Mouse (Mus musculus): ENCODE measurements around the gene Alcam. TPM values are rescaled to one million over a fixed set of nuclear protein-coding genes. Genes with fewer than 3 reads are reported as not detected.

Gene Alcam
- polyA plus RNA-seq, 1 experiment: 6.9 TPM

DNA sequence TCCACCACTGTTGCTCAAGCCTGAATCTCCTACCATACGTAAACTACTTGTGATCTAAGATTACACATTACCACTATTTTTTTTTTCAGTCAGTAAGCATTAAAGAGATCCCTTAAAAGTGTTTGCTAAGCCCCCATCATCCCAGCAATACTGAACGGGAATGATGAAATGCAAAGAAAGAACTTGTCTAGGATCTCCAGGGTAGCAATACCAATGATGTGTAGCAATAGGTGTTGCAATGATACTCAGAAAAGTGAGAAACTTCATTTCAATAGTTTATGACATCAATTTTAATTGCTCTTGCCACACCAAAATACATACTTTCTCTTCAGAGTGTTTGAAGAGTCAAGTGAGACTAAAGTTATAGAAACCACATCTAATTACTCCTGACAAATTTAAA lies 81.9 kb downstream of the Alcam start:
- WGBS: 79% methylated on average over 2 of the region's 2 CpGs
- no peak for TF ChIP-seq POLR2A (IDR thresholded peaks at IDR 0.05; ENCODE audit: low read depth, low read length)
- no peak for TF ChIP-seq CTCF (conservative IDR thresholded peaks at IDR 0.05; ENCODE audit: insufficient read depth, insufficient read length, low read depth, low read length)
- no peak overlapping the region for H3K4me3 ChIP-seq (ENCODE audit: insufficient read depth, low read depth, low read length)
- H3K4me1 ChIP-seq (ENCODE audit: control insufficient read depth, insufficient read depth, low read length): no peaks in the 10 kb centered on the region
- no peaks in the 10 kb centered on the region for H3K27me3 ChIP-seq (replicated peaks; ENCODE audit: control insufficient read depth, insufficient read depth, low read length)
- H3K27ac ChIP-seq (ENCODE audit: insufficient read depth, low read depth, low read length): no peak overlapping the region
- no peaks in the 10 kb centered on the region for H3K36me3 ChIP-seq (ENCODE audit: control insufficient read depth, insufficient read depth, low read length)
- DNase-seq: no peak

DNA sequence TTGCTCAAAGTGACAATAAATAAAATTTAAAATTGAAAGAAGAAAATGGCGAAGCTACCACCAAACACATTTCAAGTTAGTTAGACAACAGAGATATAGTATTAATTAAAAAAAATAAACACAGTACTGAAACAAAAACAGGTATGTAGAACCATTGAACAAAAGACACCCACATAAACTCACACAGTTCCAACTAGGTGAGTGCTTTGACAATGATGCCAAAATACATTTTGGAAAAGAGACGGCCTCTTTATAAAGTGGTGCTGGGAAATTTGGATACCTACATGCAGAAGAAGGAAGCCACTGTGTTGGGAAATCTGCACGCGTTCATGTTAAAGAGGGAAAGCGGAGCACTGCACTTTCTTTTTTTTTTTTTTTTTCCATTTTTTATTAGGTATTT lies 85.4 kb downstream of the Alcam start:
- Histone ChIP-seq H3K27ac (ENCODE audit: insufficient read depth, low read depth, low read length) (no peak overlapping the region), H3K4me3 (ENCODE audit: insufficient read depth, low read depth, low read length) (no peak overlapping the region), H3K4me1 (ENCODE audit: control insufficient read depth, insufficient read depth, low read length) (no peaks in the 10 kb centered on the region), H3K36me3 (ENCODE audit: control insufficient read depth, insufficient read depth, low read length) (no peaks in the 10 kb centered on the region), H3K27me3 (replicated peaks; ENCODE audit: control insufficient read depth, insufficient read depth, low read length) (no peaks in the 10 kb centered on the region)
- no peak for TF ChIP-seq POLR2A (IDR thresholded peaks at IDR 0.05; ENCODE audit: low read depth, low read length)
- no peak for TF ChIP-seq CTCF (conservative IDR thresholded peaks at IDR 0.05; ENCODE audit: insufficient read depth, insufficient read length, low read depth, low read length)
- DNase-seq: no peak
- WGBS: 93% methylated on average over 5 of the region's 5 CpGs

DNA sequence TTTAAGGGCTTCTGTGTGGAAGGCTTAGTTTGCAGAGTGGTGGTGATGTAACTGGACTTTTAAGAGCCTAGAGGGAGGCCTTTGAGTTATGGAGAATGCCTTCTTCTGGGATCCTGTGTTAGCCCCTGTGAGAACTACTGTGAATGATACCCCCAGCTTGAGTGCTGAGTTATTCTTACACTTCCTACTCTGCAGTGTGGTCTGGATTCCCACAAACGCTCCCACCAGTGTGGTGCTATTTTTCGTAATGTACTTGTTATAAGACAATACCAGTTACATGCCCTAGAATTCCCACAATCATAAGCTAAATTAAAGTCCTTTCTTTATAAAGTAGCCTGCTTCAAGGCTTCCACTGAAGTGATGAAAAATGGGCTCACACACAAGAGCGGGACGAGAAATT lies 87.0 kb downstream of the Alcam start:
- DNase-seq: no peak
- Histone ChIP-seq H3K27ac (ENCODE audit: insufficient read depth, low read depth, low read length) (no peak overlapping the region), H3K4me1 (ENCODE audit: control insufficient read depth, insufficient read depth, low read length) (no peaks in the 10 kb centered on the region), H3K4me3 (ENCODE audit: insufficient read depth, low read depth, low read length) (no peak overlapping the region), H3K27me3 (replicated peaks; ENCODE audit: control insufficient read depth, insufficient read depth, low read length) (no peaks in the 10 kb centered on the region), H3K36me3 (ENCODE audit: control insufficient read depth, insufficient read depth, low read length) (no peaks in the 10 kb centered on the region)
- WGBS: 95% methylated on average over 4 of the region's 4 CpGs
- TF ChIP-seq CTCF (conservative IDR thresholded peaks at IDR 0.05; ENCODE audit: insufficient read depth, insufficient read length, low read depth, low read length) (no peak), POLR2A (IDR thresholded peaks at IDR 0.05; ENCODE audit: low read depth, low read length) (no peak)

DNA sequence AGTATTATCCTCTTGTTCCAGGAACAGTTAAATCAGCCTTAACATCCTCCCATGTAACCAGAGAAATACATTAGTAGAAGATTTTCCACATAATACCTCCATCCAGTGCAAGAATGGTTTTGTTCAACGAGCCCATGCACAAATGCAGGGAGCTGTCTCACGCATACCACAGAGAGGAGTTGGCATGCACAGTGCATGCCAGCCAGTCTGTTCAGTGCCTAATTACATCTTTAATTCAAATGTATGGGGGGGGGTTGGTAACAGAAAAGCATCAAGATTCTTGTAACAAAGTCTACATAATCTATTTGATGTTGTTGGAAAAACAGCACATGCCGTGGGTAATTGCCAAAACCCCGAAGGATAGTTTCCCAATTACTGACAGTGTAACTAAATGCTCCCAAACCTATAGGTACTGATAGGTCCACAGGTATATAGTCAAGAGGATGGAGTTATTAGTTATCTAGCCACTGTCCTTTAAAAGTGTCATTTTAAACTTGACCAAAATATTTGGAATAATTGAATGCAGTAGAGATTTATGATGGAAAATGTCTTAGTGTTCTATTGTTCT lies 89.8 kb downstream of the Alcam start:
- WGBS: 69% methylated on average over 4 of the region's 4 CpGs
- TF ChIP-seq POLR2A (IDR thresholded peaks at IDR 0.05; ENCODE audit: low read depth, low read length) (no peak), CTCF (conservative IDR thresholded peaks at IDR 0.05; ENCODE audit: insufficient read depth, insufficient read length, low read depth, low read length) (no peak)
- Histone ChIP-seq H3K4me1 (ENCODE audit: control insufficient read depth, insufficient read depth, low read length) (no peaks in the 10 kb centered on the region), H3K27me3 (replicated peaks; ENCODE audit: control insufficient read depth, insufficient read depth, low read length) (no peaks in the 10 kb centered on the region), H3K4me3 (ENCODE audit: insufficient read depth, low read depth, low read length) (no peak overlapping the region), H3K27ac (ENCODE audit: insufficient read depth, low read depth, low read length) (no peak overlapping the region), H3K36me3 (ENCODE audit: control insufficient read depth, insufficient read depth, low read length) (no peaks in the 10 kb centered on the region)
- no peak for DNase-seq

DNA sequence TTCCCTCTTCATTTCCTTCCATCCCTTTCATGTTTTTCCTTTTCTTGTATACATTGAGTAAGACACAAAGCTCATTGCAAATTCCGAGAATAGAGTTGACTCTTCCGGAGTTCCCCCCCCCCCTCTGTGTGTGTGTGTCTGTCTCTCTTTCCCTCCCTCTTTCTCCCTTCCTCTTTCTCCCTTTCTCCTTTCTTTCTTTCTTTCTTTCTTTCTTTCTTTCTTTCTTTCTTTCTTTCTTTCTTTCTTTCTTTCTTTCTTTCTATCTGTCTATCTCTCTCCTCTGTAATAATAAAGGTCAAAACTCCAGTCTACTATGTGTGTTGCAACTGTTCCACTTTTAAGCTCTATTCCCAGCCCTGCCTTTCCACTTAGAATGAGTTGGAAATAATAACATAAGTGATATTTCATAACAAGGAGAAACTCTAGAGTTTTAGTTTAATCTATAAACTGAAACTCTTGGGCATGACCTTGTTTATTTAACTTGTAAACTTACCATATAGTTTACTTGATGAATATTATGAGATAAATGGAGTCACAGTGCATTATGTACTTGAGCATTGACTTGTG lies 110.3 kb downstream of the Alcam start:
- TF ChIP-seq CTCF (conservative IDR thresholded peaks at IDR 0.05; ENCODE audit: insufficient read depth, insufficient read length, low read depth, low read length) (no peak), POLR2A (IDR thresholded peaks at IDR 0.05; ENCODE audit: low read depth, low read length) (no peak)
- DNase-seq: no peak

DNA sequence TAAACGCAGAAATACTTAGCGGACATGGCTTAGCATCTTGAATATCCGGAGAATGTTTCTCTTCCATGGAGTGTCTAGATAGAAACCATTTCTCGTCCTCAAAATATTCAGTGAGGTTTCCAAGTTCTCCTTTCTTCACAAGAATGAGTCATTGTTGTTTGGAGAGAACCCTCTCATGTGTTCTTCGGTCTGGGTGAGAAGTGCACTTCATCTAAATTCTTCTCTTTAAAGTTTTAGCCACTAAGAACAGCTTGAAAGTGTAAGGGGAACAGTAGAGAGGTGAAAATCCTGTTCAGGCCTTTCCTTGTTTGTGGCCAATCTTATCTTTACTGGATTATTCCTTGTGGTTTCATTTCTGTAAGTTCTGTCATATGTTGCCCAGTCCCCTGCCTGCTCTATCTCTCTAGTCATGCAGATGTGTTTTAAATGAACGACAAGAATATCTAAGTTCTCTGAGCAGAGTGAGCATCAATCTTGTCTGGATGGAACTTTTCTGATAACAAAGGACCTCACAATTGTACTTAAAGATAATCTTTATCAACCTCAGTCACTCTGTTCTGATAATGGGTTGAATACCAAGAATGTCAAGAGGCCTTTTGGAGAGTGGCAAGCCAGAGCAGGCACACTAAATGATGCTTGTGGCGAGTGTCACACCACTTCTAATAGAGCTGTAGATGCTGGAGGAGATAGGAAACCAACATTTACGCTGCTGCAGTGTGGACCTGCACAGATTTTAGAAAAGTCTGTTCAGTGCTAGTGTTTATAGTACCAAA lies 111.0 kb downstream of the Alcam start:
- no peaks in the 10 kb centered on the region for H3K36me3 ChIP-seq (ENCODE audit: control insufficient read depth, insufficient read depth, low read length)
- H3K4me3 ChIP-seq (ENCODE audit: insufficient read depth, low read depth, low read length): no peak overlapping the region
- H3K4me1 ChIP-seq (ENCODE audit: control insufficient read depth, insufficient read depth, low read length): no peaks in the 10 kb centered on the region
- no peak for TF ChIP-seq CTCF (conservative IDR thresholded peaks at IDR 0.05; ENCODE audit: insufficient read depth, insufficient read length, low read depth, low read length)
- no peak for TF ChIP-seq POLR2A (IDR thresholded peaks at IDR 0.05; ENCODE audit: low read depth, low read length)
- H3K27ac ChIP-seq (ENCODE audit: insufficient read depth, low read depth, low read length): no peak overlapping the region
- 88% methylated on average over 8 of the region's 8 CpGs for WGBS
- DNase-seq: no peak
- no peaks in the 10 kb centered on the region for H3K27me3 ChIP-seq (replicated peaks; ENCODE audit: control insufficient read depth, insufficient read depth, low read length)

More for the DNA sequence above, 110.3 kb downstream of the Alcam start:
- Histone ChIP-seq H3K36me3 (ENCODE audit: control insufficient read depth, insufficient read depth, low read length) (no peaks in the 10 kb centered on the region), H3K27me3 (replicated peaks; ENCODE audit: control insufficient read depth, insufficient read depth, low read length) (no peaks in the 10 kb centered on the region), H3K4me3 (ENCODE audit: insufficient read depth, low read depth, low read length) (no peak overlapping the region), H3K4me1 (ENCODE audit: control insufficient read depth, insufficient read depth, low read length) (no peaks in the 10 kb centered on the region), H3K27ac (ENCODE audit: insufficient read depth, low read depth, low read length) (no peak overlapping the region)
- WGBS: 92% methylated on average over 2 of the region's 2 CpGs

DNA sequence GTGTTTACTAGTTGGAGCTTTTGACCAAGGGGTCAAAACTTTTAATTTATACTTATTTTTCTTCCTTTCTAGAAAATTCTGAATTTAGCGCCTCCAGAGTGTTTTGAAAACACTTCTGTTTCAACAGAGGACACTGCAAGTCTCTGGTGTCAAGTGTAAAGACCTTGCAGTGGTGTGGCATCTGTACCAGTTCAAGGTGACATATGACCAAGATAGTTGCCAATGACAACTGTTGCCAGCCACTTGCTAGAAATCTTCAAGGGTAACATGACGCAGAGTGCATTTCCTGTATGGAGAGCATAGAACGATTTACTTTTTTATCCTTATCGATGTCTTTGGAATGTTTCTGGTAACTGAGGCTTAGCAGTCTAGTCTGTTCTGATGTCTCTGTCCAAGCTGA lies 119.8 kb downstream of the Alcam start:
- no peak overlapping the region for H3K4me3 ChIP-seq (ENCODE audit: insufficient read depth, low read depth, low read length)
- no peak for DNase-seq
- TF ChIP-seq POLR2A (IDR thresholded peaks at IDR 0.05; ENCODE audit: low read depth, low read length) (no peak), CTCF (conservative IDR thresholded peaks at IDR 0.05; ENCODE audit: insufficient read depth, insufficient read length, low read depth, low read length) (no peak)
- H3K27ac ChIP-seq (ENCODE audit: insufficient read depth, low read depth, low read length): no peak overlapping the region
- H3K27me3 ChIP-seq (replicated peaks; ENCODE audit: control insufficient read depth, insufficient read depth, low read length): no peaks in the 10 kb centered on the region
- WGBS: 80% methylated on average over 4 of the region's 4 CpGs
- H3K36me3 ChIP-seq (ENCODE audit: control insufficient read depth, insufficient read depth, low read length): no peaks in the 10 kb centered on the region
- no peaks in the 10 kb centered on the region for H3K4me1 ChIP-seq (ENCODE audit: control insufficient read depth, insufficient read depth, low read length)

Measured in kidney, adult 2 months (tissue).